Mouse (Mus musculus) C2C12 (cell line): Measurements from ENCODE around the gene Birc3. TPM values are rescaled to one million over a fixed set of nuclear protein-coding genes. Genes with fewer than 3 reads are reported as not detected.
A peak's percentile ranks its signal among the peaks of the same experiment; 100 is the strongest.

ENCODE experiments used
- H3K27me3 ChIP-seq: one replicate; pipeline ENCODE4 v1.6.1; 2011; ENCODE audit not compliant: control insufficient read depth, insufficient read depth, insufficient read length
- H3K36me3 ChIP-seq: one replicate; pipeline ENCODE4 v1.6.1; 2011; ENCODE audit not compliant: control insufficient read depth, insufficient read depth
- H3K4me3 ChIP-seq: one replicate; pipeline ENCODE4 v1.5.1; 2011; ENCODE audit warnings: mild to moderate bottlenecking, control low read depth; ENCODE audit not compliant: poor library complexity, insufficient read depth, severe bottlenecking
- H3K79me2 ChIP-seq: one replicate; pipeline ENCODE4 v1.6.1; 2011; ENCODE audit not compliant: control insufficient read depth, insufficient read depth
- H3K79me3 ChIP-seq: one replicate; pipeline ENCODE4 v1.6.1; 2011; ENCODE audit warnings: low read depth, control low read depth
- H3ac ChIP-seq: one replicate; pipeline ENCODE3; 2011; ENCODE audit warnings: low read depth; ENCODE audit not compliant: control insufficient read depth, insufficient read length
- CEBPB ChIP-seq: IDR thresholded peaks from one replicate; pipeline ENCODE4 v1.6.1; 2011; ENCODE audit warnings: low read depth, mild to moderate bottlenecking, control low read depth, moderate library complexity
- CTCF ChIP-seq: IDR thresholded peaks from one replicate; pipeline ENCODE4 v1.5.1; 2011; ENCODE audit not compliant: control insufficient read depth, insufficient read depth, insufficient read length
- FOSL1 ChIP-seq: IDR thresholded peaks from one replicate; pipeline ENCODE4 v1.8.0; 2011; ENCODE audit warnings: mild to moderate bottlenecking, low read length; ENCODE audit not compliant: poor library complexity, insufficient read depth, severe bottlenecking
- MAX ChIP-seq: IDR thresholded peaks from one replicate; pipeline ENCODE4 v1.6.1; 2011; ENCODE audit warnings: mild to moderate bottlenecking, control low read depth
- MYOD1 ChIP-seq: IDR thresholded peaks from one replicate; pipeline ENCODE4 v1.6.1; 2011; ENCODE audit warnings: low read depth; ENCODE audit not compliant: control insufficient read depth, insufficient read length
- MYOG ChIP-seq: IDR thresholded peaks from one replicate; pipeline ENCODE4 v1.6.1; 2011; ENCODE audit not compliant: control insufficient read depth, insufficient read length; ENCODE audit errors: extremely low read depth
- USF1 ChIP-seq: IDR thresholded peaks from one replicate; pipeline ENCODE4 v1.6.1; 2011; ENCODE audit warnings: low read depth, mild to moderate bottlenecking, control low read depth, moderate library complexity
- polyA plus RNA-seq: library from polyadenylated mRNA; unstranded; fragments of >200 nt; fragmentation: generic; extraction: Trizol; gene quantifications from one replicate; pipeline ENCODE4 v1.2.1, GENCODE M21; 2012; ENCODE audit warnings: missing spikeins

The Birc3 gene
- polyA plus RNA-seq, 1 experiment: 0.05 TPM

DNA sequence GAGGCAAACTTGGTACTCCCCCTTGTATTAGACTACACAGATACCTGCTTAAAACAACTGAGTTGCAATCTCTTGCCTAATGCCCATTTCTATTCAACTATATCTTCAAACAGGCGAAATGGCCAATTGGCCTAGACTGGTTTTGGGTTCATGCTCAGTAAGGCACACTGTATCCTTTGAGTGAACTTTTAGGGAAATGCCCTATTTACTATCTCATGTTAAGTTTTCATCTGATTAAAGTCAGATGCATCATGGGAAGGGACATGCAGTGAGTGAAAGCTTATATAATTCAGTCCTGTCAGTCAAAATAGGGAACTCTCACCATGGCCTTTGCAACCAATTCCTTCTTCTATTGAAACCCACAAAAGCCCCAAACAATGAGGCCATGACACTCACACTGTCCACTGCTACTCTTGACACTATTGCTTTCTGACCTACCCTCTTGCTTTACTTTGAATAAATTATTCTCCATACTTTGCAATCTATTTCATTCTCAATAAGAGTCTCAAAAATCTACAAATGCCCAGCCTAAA is 26.3 kb downstream of the Birc3 start:
- H3K36me3 ChIP-seq: no peaks in the 10 kb centered on the region
- no peak overlapping the region for H3ac ChIP-seq
- H3K27me3 ChIP-seq: no peaks in the 10 kb centered on the region
- H3K79me2 ChIP-seq: no peaks in the 10 kb centered on the region
- TF ChIP-seq FOSL1 (no peak), CTCF (no peak), MYOD1 (no peak), USF1 (no peak), CEBPB (no peak), MAX (no peak), MYOG (no peak)
- no peaks in the 10 kb centered on the region for H3K79me3 ChIP-seq
- H3K4me3 ChIP-seq: no peak overlapping the region

- Histone ChIP-seq H3K36me3 (no peaks in the 10 kb centered on the region), H3ac (no peak overlapping the region), H3K27me3 (no peaks in the 10 kb centered on the region), H3K79me3 (no peaks in the 10 kb centered on the region), H3K4me3 (no peak overlapping the region), H3K79me2 (no peaks in the 10 kb centered on the region)
- TF ChIP-seq MAX (no peak), FOSL1 (no peak), MYOG (no peak), CEBPB (no peak), USF1 (no peak), MYOD1 (no peak), CTCF (no peak)
These were observed 27.6 kb downstream of the Birc3 start for GRCm38 (mm10) chr9:7845216-7845895.

DNA sequence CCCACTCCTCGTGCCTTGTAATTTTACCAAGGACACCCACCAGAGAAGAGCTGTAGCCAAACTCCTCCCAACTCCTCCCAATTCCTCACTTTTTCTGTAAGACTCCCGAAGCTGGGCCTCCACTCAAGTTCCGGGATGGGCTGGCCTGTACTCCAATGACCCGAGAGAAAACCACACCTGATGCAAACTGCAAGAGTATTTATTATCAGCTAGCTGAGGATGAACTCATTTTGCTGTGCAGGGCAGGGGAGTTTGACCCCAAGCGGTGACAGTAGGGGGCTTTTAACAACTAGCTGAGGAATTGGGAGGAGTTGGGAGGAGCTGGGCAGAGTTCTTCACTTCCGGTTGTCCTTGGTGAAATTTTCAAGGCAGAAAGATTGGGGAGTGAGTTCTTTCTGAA is 31.8 kb downstream of the Birc3 start:
- no peaks in the 10 kb centered on the region for H3K27me3 ChIP-seq
- H3K79me2 ChIP-seq: no peaks in the 10 kb centered on the region
- TF ChIP-seq CEBPB (no peak), MAX (no peak), CTCF (no peak), MYOD1 (no peak), FOSL1 (no peak), MYOG (no peak), USF1 (no peak)
- H3ac ChIP-seq: no peak overlapping the region
- H3K36me3 ChIP-seq: no peaks in the 10 kb centered on the region
- no peak overlapping the region for H3K4me3 ChIP-seq
- H3K79me3 ChIP-seq: no peaks in the 10 kb centered on the region

DNA sequence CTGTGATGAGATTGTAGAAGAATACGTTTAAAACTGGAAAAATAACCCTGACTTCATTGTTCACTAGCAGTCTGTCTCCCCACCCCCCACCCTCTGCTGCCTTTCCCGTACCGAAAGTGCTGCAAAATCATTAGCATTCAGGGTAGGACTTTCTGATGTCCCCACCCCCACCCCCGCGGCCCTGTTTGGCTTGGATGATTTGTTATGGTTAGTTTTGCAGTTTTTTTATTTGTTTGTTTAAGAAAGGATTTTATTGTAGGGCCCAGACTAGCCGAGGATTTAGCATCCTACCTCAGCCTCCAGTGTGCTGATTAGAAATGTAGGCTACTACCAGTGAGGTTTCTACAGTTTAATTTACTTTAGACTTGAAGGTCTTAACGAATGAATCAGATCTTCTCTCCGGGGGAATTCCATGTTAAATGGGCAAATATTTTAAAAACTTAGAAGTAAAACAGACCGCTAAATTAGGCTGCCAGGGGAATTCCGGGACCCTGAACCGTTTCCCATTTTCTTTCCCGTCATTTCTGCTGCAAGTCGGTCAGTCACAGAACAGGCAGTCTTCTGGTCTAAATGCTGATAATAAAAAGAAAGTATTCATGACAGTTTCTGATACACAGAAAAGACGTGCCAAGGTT is 35.1 kb downstream of the Birc3 start:
- no peaks in the 10 kb centered on the region for H3K79me3 ChIP-seq
- H3K27me3 ChIP-seq: no peaks in the 10 kb centered on the region
- H3K36me3 ChIP-seq: peaks cover 6% of the 10 kb centered on the region
- peak overlapping the region; percentile 18 for H3ac ChIP-seq
- no peak for TF ChIP-seq MYOD1
- no peak for TF ChIP-seq FOSL1
- no peak for TF ChIP-seq MAX
- TF ChIP-seq CEBPB: no peak
- TF ChIP-seq CTCF: no peak
- TF ChIP-seq MYOG: no peak
- TF ChIP-seq USF1: no peak
- H3K4me3 ChIP-seq: peak overlapping the region; percentile 66
- H3K79me2 ChIP-seq: peaks cover 14% of the 10 kb centered on the region

GRCm38 (mm10) chr9:7836905-7837805 is 35.8 kb downstream of the Birc3 start, which contains the start of gene Birc2:
TSS of gene Birc2 (minus strand) at chr9:7837064.
- H3ac ChIP-seq: peak within 1 kb of the TSS; percentile 64

More at GRCm38 (mm10) chr9:7836905-7837805, 35.8 kb downstream of the Birc3 start, which contains the start of gene Birc2:
- no peaks in the 10 kb centered on the region for H3K79me3 ChIP-seq
- peak within 1 kb of the TSS; percentile 66 for H3K4me3 ChIP-seq
- peaks cover 20% of the 10 kb centered on the region for H3K79me2 ChIP-seq
- TF ChIP-seq MAX: peak; percentile 74
- TF ChIP-seq FOSL1: no peak
- H3K27me3 ChIP-seq: no peaks in the 10 kb centered on the region
- peaks cover 6% of the 10 kb centered on the region for H3K36me3 ChIP-seq
